Mouse (Mus musculus): ENCODE results near the gene Usp28.
A peak's percentile ranks its signal among the peaks of the same experiment; 100 is the strongest.
"Not testable (repeated sequence)": the region's sequence is repeated elsewhere in the genome, so short reads cannot be mapped to it uniquely, and the experiment has no call there.

Gene Usp28

DNA sequence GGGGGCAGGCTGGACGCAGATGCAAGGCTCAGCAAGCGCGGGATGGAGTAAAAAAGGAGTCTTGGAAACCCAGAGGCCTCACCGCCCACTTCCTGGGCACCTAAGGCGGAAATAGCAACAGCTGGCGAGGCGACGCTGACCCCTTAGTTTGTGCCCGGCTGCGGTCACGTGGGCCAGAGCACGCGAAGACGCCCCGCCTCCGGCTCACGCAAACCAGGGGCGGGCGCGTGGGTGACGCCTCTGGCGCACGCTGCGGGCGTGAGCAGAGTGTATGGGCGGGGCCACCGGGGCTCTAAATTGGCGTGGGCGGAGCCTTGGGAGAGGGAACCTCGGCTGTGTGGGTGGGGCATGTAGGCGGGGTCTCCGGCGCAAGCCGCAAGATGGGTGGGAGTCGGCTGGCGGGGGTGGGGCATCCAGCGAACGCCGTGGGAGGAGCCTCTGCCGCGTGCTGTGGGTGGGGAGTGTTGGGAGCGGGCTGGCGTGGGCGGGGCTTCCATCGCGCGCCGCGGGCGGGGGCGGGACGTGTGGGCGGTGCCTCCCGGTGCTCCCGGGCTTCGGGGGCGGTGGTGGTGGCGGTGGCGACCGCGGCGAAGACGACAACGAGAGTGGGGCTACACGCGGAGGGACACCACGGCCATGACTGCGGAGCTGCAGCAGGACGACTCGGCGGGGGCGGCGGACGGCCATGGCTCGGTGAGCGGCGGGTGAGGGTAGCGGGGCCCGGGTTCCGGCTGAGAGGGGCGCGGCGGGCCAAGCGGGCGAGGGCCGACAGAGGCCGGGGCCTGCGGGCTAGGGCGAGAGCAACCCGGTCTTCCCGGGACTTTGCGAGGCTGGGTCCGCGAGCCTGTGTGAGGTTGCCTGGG is at the start of gene Usp28:
Gene Usp28 (plus strand): TSS at position 531 of the 863 bp plus-strand sequence.
- peak; percentile 98 for DNase-seq (ENCODE audit: extremely low spot score, low spot score)

DNA sequence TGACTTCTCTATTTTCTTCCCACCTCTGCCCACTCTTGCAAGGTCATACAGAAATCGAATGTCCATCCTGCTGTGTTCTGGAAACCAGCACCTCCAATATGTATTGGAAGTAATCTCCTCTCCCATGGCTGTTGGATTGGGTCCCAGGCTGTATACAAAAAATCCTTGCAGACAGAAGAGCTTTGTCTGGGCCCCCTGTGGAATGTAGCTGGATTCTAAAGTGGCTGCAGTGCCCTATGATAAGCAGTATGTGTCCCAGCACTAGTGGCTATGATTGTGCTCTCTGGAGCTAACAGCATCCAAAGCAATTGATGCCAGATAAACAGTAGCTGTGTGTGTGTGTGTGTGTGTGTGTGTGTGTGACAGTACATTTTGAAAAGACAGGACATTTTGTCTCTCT is 42.8 kb upstream of the Usp28 start:
- no peak for DNase-seq (ENCODE audit: extremely low spot score, low spot score)

DNA sequence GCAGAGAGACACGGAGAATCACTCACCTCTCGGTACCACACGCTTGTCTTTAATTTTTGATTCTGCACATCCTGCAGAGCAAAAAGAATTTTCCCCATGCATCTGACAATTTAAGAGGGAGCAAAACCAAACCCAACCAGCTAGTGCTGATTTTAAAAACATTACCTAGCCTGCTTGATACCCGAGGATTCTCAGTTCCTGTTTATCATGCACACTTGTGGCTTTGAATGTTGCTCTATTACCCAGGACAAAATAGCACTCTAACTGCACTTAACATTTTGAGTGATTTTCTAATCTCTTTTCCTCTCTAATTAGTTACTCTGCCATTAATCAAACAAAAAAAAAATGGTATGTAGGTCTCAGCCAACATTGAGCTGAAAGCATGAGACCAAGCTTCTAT is 37.6 kb upstream of the Usp28 start:
- no peak for DNase-seq (ENCODE audit: extremely low spot score, low spot score)

- no peak for DNase-seq (ENCODE audit: extremely low spot score, low spot score)
These were observed 23.9 kb upstream of the Usp28 start for GRCm38 (mm10) chr9:48961314-48961713.

GRCm38 (mm10) chr9:48962131-48962530 is 23.0 kb upstream of the Usp28 start:
- no peak for DNase-seq (ENCODE audit: extremely low spot score, low spot score)

DNA sequence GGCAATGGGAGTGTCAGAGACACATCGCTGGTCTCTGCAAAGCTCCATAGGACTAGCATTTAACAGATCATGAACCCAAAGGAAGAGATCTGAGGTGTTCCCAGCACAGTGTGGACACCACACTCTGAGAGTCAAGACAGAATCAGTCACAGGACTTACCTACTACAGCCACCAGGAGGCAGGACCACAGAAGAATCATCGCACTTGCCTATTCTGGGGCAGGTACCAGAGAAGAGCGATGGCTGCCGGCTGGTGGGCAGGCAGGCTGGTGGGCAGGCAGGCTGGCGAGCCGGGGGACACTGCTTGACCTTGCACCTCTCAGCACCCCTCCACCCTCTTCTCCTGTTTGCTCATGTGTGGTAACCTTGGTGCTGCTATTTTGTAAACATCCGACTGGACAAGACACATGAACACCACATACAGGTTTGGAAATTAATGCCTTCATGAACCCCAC is 20.6 kb upstream of the Usp28 start, which contains the start of gene Htr3b:
Gene Htr3b (minus strand): TSS at position 404 of the 454 bp plus-strand sequence.
- no peak for DNase-seq (ENCODE audit: extremely low spot score, low spot score)

- DNase-seq (ENCODE audit: extremely low spot score, low spot score) = peak; percentile 33
These were observed 12.7 kb upstream of the Usp28 start for GRCm38 (mm10) chr9:48972494-48972893.

GRCm38 (mm10) chr9:48976661-48977355 is 8.4 kb upstream of the Usp28 start:
- no peak for DNase-seq (ENCODE audit: extremely low spot score, low spot score)

DNA sequence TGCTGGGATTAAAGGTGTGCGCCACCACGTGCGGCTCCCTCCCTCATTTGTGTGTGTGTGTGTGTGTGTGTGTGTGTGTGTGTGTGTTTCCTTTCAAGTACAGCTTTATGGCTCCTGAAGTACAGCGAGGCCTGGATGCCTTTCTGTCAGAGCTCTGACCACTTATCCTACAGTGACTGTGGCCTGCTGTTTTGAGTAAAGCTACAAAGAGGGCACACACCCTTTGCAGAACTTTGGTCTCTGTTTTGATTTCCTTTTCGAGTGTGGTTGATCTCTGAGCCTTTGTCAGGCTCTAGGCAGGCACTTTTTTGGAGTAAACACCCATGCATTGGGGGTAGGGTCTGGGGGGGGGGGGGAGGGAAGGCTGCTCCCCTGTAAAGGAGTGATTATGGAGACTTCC is 4.8 kb upstream of the Usp28 start:
- DNase-seq (ENCODE audit: extremely low spot score, low spot score) = no peak

DNA sequence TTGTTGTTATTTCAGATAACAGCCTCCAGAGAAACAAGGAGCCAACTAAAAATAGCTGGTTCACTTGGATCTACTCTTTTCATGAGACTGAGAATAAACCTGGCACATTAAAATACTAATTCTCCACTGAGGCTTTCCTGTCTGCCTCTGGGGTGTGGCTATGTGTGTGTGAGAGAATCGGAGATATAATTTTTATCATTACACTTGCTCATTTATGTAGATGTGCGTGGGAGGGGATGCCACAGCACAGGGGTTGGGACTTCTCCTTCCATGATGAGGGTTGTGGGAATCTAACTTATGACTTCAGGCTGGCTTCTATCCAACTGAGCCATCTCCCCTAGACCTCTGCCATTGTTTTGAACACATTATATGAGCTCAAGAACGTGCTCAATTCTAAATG is 4.4 kb upstream of the Usp28 start:
- no peak for DNase-seq (ENCODE audit: extremely low spot score, low spot score)

- DNase-seq (ENCODE audit: extremely low spot score, low spot score) = no peak
These were observed 3.3 kb upstream of the Usp28 start for GRCm38 (mm10) chr9:48981827-48982226.

- DNase-seq (ENCODE audit: extremely low spot score, low spot score) = not testable (repeated sequence)
These were observed 1.4 kb upstream of the Usp28 start for GRCm38 (mm10) chr9:48983801-48984200.

- no peak for DNase-seq (ENCODE audit: extremely low spot score, low spot score)
These were observed 793 bp upstream of the Usp28 start for GRCm38 (mm10) chr9:48984320-48984844.

- DNase-seq (ENCODE audit: extremely low spot score, low spot score) = no peak
These were observed 523 bp downstream of the Usp28 start for GRCm38 (mm10) chr9:48985708-48986088.

GRCm38 (mm10) chr9:48986616-48987141 is 1.5 kb downstream of the Usp28 start:
- peak; percentile 27 for DNase-seq (ENCODE audit: extremely low spot score, low spot score)

GRCm38 (mm10) chr9:48987201-48988101 is 2.3 kb downstream of the Usp28 start:
- DNase-seq (ENCODE audit: extremely low spot score, low spot score) = no peak

GRCm38 (mm10) chr9:48991671-48992070 is 6.5 kb downstream of the Usp28 start:
- no peak for DNase-seq (ENCODE audit: extremely low spot score, low spot score)

GRCm38 (mm10) chr9:48994779-48995178 is 9.6 kb downstream of the Usp28 start:
- no peak for DNase-seq (ENCODE audit: extremely low spot score, low spot score)

DNA sequence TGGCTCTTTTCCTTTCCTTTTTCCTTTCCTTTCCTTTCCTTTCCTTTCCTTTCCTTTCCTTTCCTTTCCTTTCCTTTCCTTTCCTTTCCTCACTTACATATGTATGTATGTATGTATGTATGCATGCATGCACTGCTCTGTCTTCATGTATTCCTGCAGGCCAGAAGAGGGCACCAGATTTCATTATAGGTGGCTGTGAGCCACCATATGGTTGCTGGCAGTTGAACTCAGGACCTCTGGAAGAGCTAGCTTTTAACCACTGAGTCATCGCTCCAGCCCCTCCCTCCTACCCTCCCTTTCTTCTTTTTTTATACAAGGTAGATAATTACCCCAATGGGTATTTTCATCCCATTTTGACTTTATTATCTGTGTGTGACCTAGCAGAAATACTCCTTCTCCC is 10.6 kb downstream of the Usp28 start:
- DNase-seq (ENCODE audit: extremely low spot score, low spot score) = no peak

DNA sequence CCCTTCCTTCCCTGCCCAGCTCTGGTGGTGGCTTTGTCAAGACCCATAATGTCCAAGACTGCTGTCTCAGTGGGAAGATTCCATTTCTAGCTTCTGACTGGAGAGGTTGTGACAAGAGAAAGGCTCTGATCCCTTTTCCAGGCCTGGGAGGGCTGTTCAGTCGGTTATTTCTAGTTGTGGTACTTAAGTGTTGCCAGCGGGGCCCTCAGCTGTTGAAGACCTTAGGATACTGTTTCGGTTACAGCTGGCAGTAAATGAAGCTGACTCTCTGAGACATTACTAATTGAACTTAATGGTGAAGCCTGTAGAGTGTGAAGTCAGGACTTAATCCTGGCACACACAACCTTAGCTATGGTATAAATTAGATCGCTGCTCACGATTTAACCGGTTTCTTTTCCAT is 14.1 kb downstream of the Usp28 start:
- DNase-seq (ENCODE audit: extremely low spot score, low spot score) = no peak

DNA sequence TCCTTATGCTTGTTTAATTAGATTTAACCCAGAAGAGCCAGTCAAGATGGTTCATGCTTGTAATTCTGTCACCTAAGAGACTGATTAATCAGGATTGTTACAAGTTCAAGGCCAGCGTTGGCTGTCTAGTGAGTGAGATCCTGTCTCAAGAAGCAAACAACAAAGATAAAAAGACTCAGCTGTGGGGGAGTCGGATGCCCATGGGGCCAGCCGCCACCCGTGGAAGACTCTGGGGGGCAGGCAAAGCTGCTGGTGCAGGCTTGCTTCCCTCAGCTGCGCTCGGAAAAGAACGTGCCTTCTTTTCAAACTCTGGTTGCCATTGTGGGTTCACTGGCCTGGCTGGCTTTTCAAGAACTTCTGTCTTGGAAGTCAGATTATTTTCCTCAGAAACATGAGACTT is 30.6 kb downstream of the Usp28 start:
- DNase-seq (ENCODE audit: extremely low spot score, low spot score) = no peak

Measured in neural tube, embryonic 10.5 days (tissue).